Mouse (Mus musculus) limb, embryonic 15.5 days (tissue): ENCODE measurements at regions not wholly inside any gene's neighbourhood (a gene's known extent, or its start where the extent isn't known, plus 50 kb on each side); places are given as distances from the start of the nearest gene placed in this dataset.
"Not testable (repeated sequence)": the region's sequence is repeated elsewhere in the genome, so short reads cannot be mapped to it uniquely, and the experiment has no call there.

Experiments used
- ATAC-seq: fragments of 200-750 bp; cut with Nextera tagmentation; 2 replicates; pipeline ENCODE4 v1.8.0; 2017; ENCODE audit warnings: low read depth, moderate TSS enrichment; ENCODE audit not compliant: insufficient number of reproducible peaks, low FRiP score, low TSS enrichment
- H3K27ac ChIP-seq: fragments of 300-500 bp; sonication (generic); 2 replicates; pipeline ENCODE4 v1.5.1; 2015; ENCODE audit warnings: moderate library complexity, mild to moderate bottlenecking, inconsistent platforms
- H3K27me3 ChIP-seq: fragments of 300-500 bp; sonication (generic); 2 replicates; pipeline ENCODE4 v1.6.1; 2015; ENCODE audit warnings: inconsistent platforms
- H3K36me3 ChIP-seq: fragments of 300-500 bp; sonication (generic); 2 replicates; pipeline ENCODE4 v1.6.1; 2015; ENCODE audit warnings: inconsistent platforms
- H3K4me1 ChIP-seq: fragments of 300-500 bp; sonication (generic); 2 replicates; pipeline ENCODE4 v1.6.1; 2015; ENCODE audit warnings: inconsistent platforms
- H3K4me2 ChIP-seq: fragments of 300-500 bp; sonication (generic); 2 replicates; pipeline ENCODE4 v1.6.1; 2015; ENCODE audit warnings: mild to moderate bottlenecking, inconsistent platforms
- H3K4me3 ChIP-seq: fragments of 300-500 bp; sonication (generic); 2 replicates; pipeline ENCODE4 v1.5.1; 2015; ENCODE audit warnings: mild to moderate bottlenecking, inconsistent platforms
- H3K9ac ChIP-seq: fragments of 300-500 bp; sonication (generic); 2 replicates; pipeline ENCODE4 v1.6.1; 2015; ENCODE audit warnings: inconsistent platforms
- H3K9me3 ChIP-seq: fragments of 300-500 bp; sonication (generic); 2 replicates; pipeline ENCODE4 v1.6.1; 2016; ENCODE audit warnings: inconsistent platforms
- WGBS: fragments of 180-500 bp; shearing (Covaris S2); methylation state at CpG from one replicate; pipeline ENCODE4 v1.1.7; 2015; 5-methylcytosine and 5-hydroxymethylcytosine counted together

DNA sequence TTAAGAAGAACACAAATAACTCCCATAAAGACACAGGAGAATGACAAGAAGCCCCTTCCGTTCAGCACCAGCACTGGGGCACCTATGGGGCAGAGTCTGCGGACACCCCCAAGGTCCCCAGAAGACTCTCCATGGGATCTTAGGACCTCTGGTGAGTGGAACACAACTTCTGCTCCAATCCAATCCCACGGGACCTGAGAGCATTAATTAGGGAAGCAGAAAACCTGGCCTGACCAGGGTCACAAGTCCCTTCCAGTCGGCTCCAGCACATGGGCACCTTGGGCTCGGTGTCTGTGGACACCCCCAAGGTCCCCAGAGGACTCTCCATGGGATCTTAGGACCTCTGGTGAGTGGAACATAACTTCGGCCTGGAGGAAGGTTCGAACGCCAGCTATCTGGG is 59.0 kb upstream of the Btbd35f25 start:
- H3K9me3 ChIP-seq = peaks cover 54% of the 10 kb centered on the region
- not testable (repeated sequence) for H3K9ac ChIP-seq, H3K4me3 ChIP-seq, ATAC-seq, H3K36me3 ChIP-seq, H3K4me2 ChIP-seq, H3K27ac ChIP-seq, H3K27me3 ChIP-seq, H3K4me1 ChIP-seq
- WGBS = 86% methylated on average over 8 of the region's 8 CpGs

DNA sequence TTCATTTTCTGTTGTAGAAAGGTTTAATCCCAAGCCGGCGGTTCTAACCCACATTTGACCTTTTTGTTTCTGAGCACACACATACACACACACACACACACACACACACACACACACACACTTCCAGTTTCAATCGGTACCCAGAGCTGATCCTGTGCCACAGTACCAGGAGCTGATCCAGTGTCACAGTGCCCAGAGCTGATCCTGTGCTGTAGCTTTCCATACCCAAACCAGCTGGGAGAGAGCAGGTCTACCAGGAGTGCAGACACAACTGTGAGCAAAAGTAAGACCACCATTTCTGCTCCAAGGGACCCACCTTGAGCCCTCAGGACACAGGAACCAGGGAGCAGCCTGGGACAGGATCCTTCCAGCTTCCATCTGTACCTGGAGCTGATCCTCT is 58.3 kb upstream of the Btbd35f25 start:
- Histone ChIP-seq H3K9ac (no peak overlapping the region), H3K9me3 (peaks cover 54% of the 10 kb centered on the region), H3K4me1 (no peaks in the 10 kb centered on the region), H3K27me3 (no peaks in the 10 kb centered on the region), H3K4me3 (no peak overlapping the region), H3K4me2 (no peak overlapping the region), H3K36me3 (no peaks in the 10 kb centered on the region), H3K27ac (no peak overlapping the region)
- ATAC-seq = no peak
- WGBS = 85% methylated on average over 3 of the region's 3 CpGs
